Mouse (Mus musculus) heart, postnatal 0 days (tissue): ENCODE data around the gene A830005F24Rik. TPM values are rescaled to one million over a fixed set of nuclear protein-coding genes. Genes with fewer than 3 reads are reported as not detected.

Experiments
- ATAC-seq: fragments of 200-750 bp; cut with Nextera tagmentation; 2 replicates; pipeline ENCODE4 v1.8.0; 2017; ENCODE audit warnings: low read depth, moderate number of reproducible peaks, moderate library complexity; ENCODE audit not compliant: insufficient read depth
- DNase-seq: peaks from one replicate; pipeline ENCODE4 v3.0.0-alpha.2; 2016; ENCODE audit warnings: low spot score
- H3K27ac ChIP-seq: fragments of 300-500 bp; sonication (generic); 2 replicates; pipeline ENCODE4 v1.5.1; 2014; ENCODE audit warnings: low read depth, mild to moderate bottlenecking
- H3K27me3 ChIP-seq: fragments of 300-500 bp; sonication (generic); 2 replicates; pipeline ENCODE4 v1.6.1; 2014; ENCODE audit warnings: low read length, mixed read lengths; ENCODE audit not compliant: control insufficient read depth, insufficient read depth
- H3K36me3 ChIP-seq: fragments of 300-500 bp; sonication (generic); replicated peaks from 2 replicates; pipeline ENCODE4 v1.6.1; 2014; ENCODE audit warnings: low read length, mixed read lengths; ENCODE audit not compliant: control insufficient read depth, insufficient read depth
- H3K4me1 ChIP-seq: fragments of 300-500 bp; sonication (generic); 2 replicates; pipeline ENCODE4 v1.6.1; 2014; ENCODE audit warnings: antibody characterized with exemption; ENCODE audit not compliant: control insufficient read depth, insufficient read depth
- H3K4me2 ChIP-seq: fragments of 300-500 bp; sonication (generic); 2 replicates; pipeline ENCODE4 v1.6.1; 2014; ENCODE audit warnings: low read depth, mild to moderate bottlenecking, low read length, moderate library complexity
- H3K4me3 ChIP-seq: fragments of 300-500 bp; sonication (generic); 2 replicates; pipeline ENCODE4 v1.5.1; 2014; ENCODE audit warnings: low read depth, low read length
- H3K9ac ChIP-seq: fragments of 300-500 bp; sonication (generic); replicated peaks from 2 replicates; pipeline ENCODE4 v1.6.1; 2014; ENCODE audit warnings: low read depth, low read length, mixed read lengths
- H3K9me3 ChIP-seq: fragments of 300-500 bp; sonication (generic); replicated peaks from 2 replicates; pipeline ENCODE4 v1.6.1; 2016; ENCODE audit warnings: low read length; ENCODE audit not compliant: control insufficient read depth
- CTCF ChIP-seq: IDR thresholded peaks from 2 replicates; pipeline ENCODE4 v1.5.1; 2016; ENCODE audit warnings: antibody characterized with exemption, control low read depth, low read depth
- EP300 ChIP-seq: IDR thresholded peaks from 2 replicates; pipeline ENCODE4 v1.6.1; 2016; ENCODE audit warnings: antibody characterized with exemption, low read depth
- WGBS: fragments of 180-500 bp; shearing (Covaris S2); extraction: QIAGEN DNeasy Blood & Tissue Kit; methylation state at CpG from one replicate; pipeline ENCODE4 v1.1.7; 2014; 5-methylcytosine and 5-hydroxymethylcytosine counted together
- polyA plus RNA-seq: library from polyadenylated mRNA; unstranded; fragments of >200 nt; fragmentation: Nextera tagmentation; extraction: Ambion mirVana; gene quantifications from 2 replicates; pipeline ENCODE4 v1.2.1, GENCODE M21; 2015
- total RNA-seq: library from RNA; depleted of rRNA; stranded (reverse); fragments of >200 nt; gene quantifications from 2 replicates; pipeline ENCODE4 v1.2.3, GENCODE M21; 2014; ENCODE audit warnings: low replicate concordance

Gene A830005F24Rik
- total and polyA plus RNA-seq, 2 experiments from 2014 or later: 0.20 TPM; not detected in 1

GRCm38 (mm10) chr13:48545476-48546281, 32.3 kb downstream of the A830005F24Rik start:
- Histone ChIP-seq H3K9me3 (no peaks in the 10 kb centered on the region), H3K27ac (peak overlapping the region; percentile 100), H3K9ac (peak overlapping the region; percentile 99), H3K4me2 (peak overlapping the region; percentile 64), H3K4me3 (peak overlapping the region; percentile 98), H3K27me3 (no peaks in the 10 kb centered on the region), H3K36me3 (no peaks in the 10 kb centered on the region), H3K4me1 (peaks cover 32% of the 10 kb centered on the region)
- ATAC-seq: peak; percentile 86
- peak; percentile 97 for DNase-seq
- TF ChIP-seq CTCF: no peak
- peak; percentile 97 for TF ChIP-seq EP300
- WGBS: 0% methylated on average over 52 of the region's 72 CpGs

GRCm38 (mm10) chr13:48546330-48546917, 33.1 kb downstream of the A830005F24Rik start:
- Histone ChIP-seq H3K36me3 (no peaks in the 10 kb centered on the region), H3K27ac (peak overlapping the region; percentile 100), H3K4me2 (peak overlapping the region; percentile 64), H3K9me3 (no peaks in the 10 kb centered on the region), H3K4me3 (peak overlapping the region; percentile 98), H3K27me3 (no peaks in the 10 kb centered on the region), H3K9ac (peak overlapping the region; percentile 99), H3K4me1 (peaks cover 24% of the 10 kb centered on the region)
- TF ChIP-seq CTCF (no peak), EP300 (peak; percentile 20; the same call in 1 of the 2 replicates)
- DNase-seq: peak; percentile 99
- peak; percentile 92 for ATAC-seq
- under 1% methylated on average over 63 of the region's 72 CpGs for WGBS

- no peak overlapping the region for H3K27ac ChIP-seq
Measured at GRCm38 (mm10) chr13:48547623-48548022, 34.3 kb downstream of the A830005F24Rik start.

GRCm38 (mm10) chr13:48548296-48548695, 34.9 kb downstream of the A830005F24Rik start:
- H3K27me3 ChIP-seq: no peaks in the 10 kb centered on the region
- H3K4me1 ChIP-seq: peaks cover 22% of the 10 kb centered on the region
- H3K9ac ChIP-seq: no peak overlapping the region
- H3K9me3 ChIP-seq: no peaks in the 10 kb centered on the region
- H3K27ac ChIP-seq: no peak overlapping the region
- H3K4me2 ChIP-seq: no peak overlapping the region
- TF ChIP-seq EP300: no peak
- no peak for TF ChIP-seq CTCF
- WGBS: 85% methylated on average over 5 of the region's 5 CpGs
- H3K36me3 ChIP-seq: no peaks in the 10 kb centered on the region
- H3K4me3 ChIP-seq: no peak overlapping the region
- ATAC-seq: no peak
- DNase-seq: peak; percentile 2

More at GRCm38 (mm10) chr13:48547623-48548022, 34.3 kb downstream of the A830005F24Rik start:
- Histone ChIP-seq H3K4me1 (peaks cover 17% of the 10 kb centered on the region), H3K36me3 (no peaks in the 10 kb centered on the region), H3K4me2 (no peak overlapping the region), H3K9ac (no peak overlapping the region), H3K9me3 (no peaks in the 10 kb centered on the region), H3K4me3 (no peak overlapping the region), H3K27me3 (no peaks in the 10 kb centered on the region)
- no peak for DNase-seq
- no peak for ATAC-seq
- TF ChIP-seq EP300: no peak
- TF ChIP-seq CTCF: no peak
- 95% methylated on average over 6 of the region's 6 CpGs for WGBS

GRCm38 (mm10) chr13:48552181-48553090, 39.1 kb downstream of the A830005F24Rik start:
- Histone ChIP-seq H3K9me3 (no peaks in the 10 kb centered on the region), H3K27me3 (no peaks in the 10 kb centered on the region), H3K9ac (peak overlapping the region; percentile 52), H3K36me3 (no peaks in the 10 kb centered on the region), H3K27ac (peak overlapping the region; percentile 88), H3K4me1 (peaks cover 12% of the 10 kb centered on the region), H3K4me2 (peak overlapping the region; percentile 57), H3K4me3 (peak overlapping the region; percentile 27)
- TF ChIP-seq EP300: no peak
- TF ChIP-seq CTCF: no peak
- DNase-seq (peak; percentile 78), ATAC-seq (peak; percentile 89)
- WGBS: 8% methylated on average over 21 of the region's 21 CpGs
